ENCODE assay signal across 10 mouse cellular contexts in the genomic region with DNA sequence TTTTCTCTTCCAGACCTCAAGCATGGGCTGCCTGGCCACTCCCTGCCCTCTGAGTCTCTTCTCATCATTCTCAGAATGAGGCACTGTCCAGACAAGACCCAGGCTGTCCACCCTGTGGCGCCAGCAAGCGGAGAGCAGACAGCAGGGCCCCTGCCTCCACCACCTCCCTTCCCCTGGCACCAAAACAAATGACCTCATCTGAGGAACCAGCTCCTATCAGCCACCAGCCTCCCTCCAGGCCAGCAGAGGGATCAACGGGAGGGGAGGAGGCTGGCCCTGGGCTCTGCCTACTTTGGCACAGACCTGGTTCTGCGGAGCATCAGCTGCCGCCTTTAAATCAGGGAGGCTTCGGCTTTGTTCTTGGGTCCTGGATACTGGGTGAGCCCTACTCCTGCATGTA. TPM values are rescaled to one million over a fixed set of nuclear protein-coding genes. Genes with fewer than 3 reads are reported as not detected.
DNase-seq lines count a peak whose midpoint lies in the region; ATAC-seq lines count a peak whose summit lies in the region.
"Had no signal": no experiment of that assay in that cellular context is flagged by ENCODE, and none has a peak within 500 bp of the region (broad histone marks: within the 10 kb centered on the region; RNA-seq: fewer than 3 reads in every experiment).

No protein-coding gene starts in this region.

- ATAC-seq in limb, embryonic 15.5 days (ENCODE audit: insufficient number of reproducible peaks, low FRiP score, low TSS enrichment, low read depth), result 0 out of 2 replicates have a peak, but pooled peaks have one; percentile 14
- ATAC-seq in hindbrain, embryonic 14.5 days (ENCODE audit: low FRiP score), result peak; percentile 55; the same call in 1 of the 2 replicates
- ATAC-seq in liver, embryonic 15.5 days (ENCODE audit: insufficient read depth), result peak; percentile 47
- ATAC-seq in megakaryocyte-erythroid progenitor cell, adult 5-6 weeks (replicated peaks; ENCODE audit: low FRiP score, low TSS enrichment, poor library complexity, severe bottlenecking), result no peak

- no peaks in the 10 kb centered on the region for H3K27me3 ChIP-seq in limb, embryonic 15.5 days
- no peaks in the 10 kb centered on the region for H3K27me3 ChIP-seq in limb, embryonic 10.5 days (ENCODE audit: low read depth, poor library complexity, severe bottlenecking)
- H3K27me3 ChIP-seq in hindbrain, embryonic 14.5 days (ENCODE audit: control insufficient read depth, insufficient read depth, low read length), result no peaks in the 10 kb centered on the region
- H3K27me3 ChIP-seq in liver, embryonic 15.5 days, result peaks cover 25% of the 10 kb centered on the region

- no peaks in the 10 kb centered on the region for H3K9me3 ChIP-seq in limb, embryonic 15.5 days
- H3K9me3 ChIP-seq in limb, embryonic 10.5 days (replicated peaks), result no peaks in the 10 kb centered on the region
- no peaks in the 10 kb centered on the region for H3K9me3 ChIP-seq in hindbrain, embryonic 14.5 days (ENCODE audit: control insufficient read depth, low read length)
- no peaks in the 10 kb centered on the region for H3K9me3 ChIP-seq in liver, embryonic 15.5 days (replicated peaks)

- WGBS in limb, embryonic 15.5 days, result 27% methylated on average over 6 of the region's 6 CpGs
- WGBS in limb, embryonic 10.5 days, result 29% methylated on average over 6 of the region's 6 CpGs
- WGBS in hindbrain, embryonic 14.5 days, result 38% methylated on average over 6 of the region's 6 CpGs
- WGBS in liver, embryonic 15.5 days (ENCODE audit: insufficient replicate concordance), result 34% methylated on average over 6 of the region's 6 CpGs

- no peak overlapping the region for H3K4me3 ChIP-seq in limb, embryonic 15.5 days
- H3K4me3 ChIP-seq in limb, embryonic 10.5 days, result no peak overlapping the region
- H3K4me3 ChIP-seq in hindbrain, embryonic 14.5 days (replicated peaks; ENCODE audit: low read length), result no peak overlapping the region
- no peak overlapping the region for H3K4me3 ChIP-seq in liver, embryonic 15.5 days (replicated peaks)

- H3K4me1 ChIP-seq in limb, embryonic 15.5 days, result no peaks in the 10 kb centered on the region
- H3K4me1 ChIP-seq in limb, embryonic 10.5 days, result peaks cover 6% of the 10 kb centered on the region
- H3K4me1 ChIP-seq in hindbrain, embryonic 14.5 days (replicated peaks; ENCODE audit: control insufficient read depth, insufficient read depth, low read length), result no peaks in the 10 kb centered on the region
- H3K4me1 ChIP-seq in liver, embryonic 15.5 days (replicated peaks), result 0 out of 2 replicates have a peak, but pooled peaks cover 5% of the 10 kb centered on the region

- no peak for DNase-seq in limb, embryonic 10.5 days (ENCODE audit: low spot score)
- DNase-seq in cerebellum, adult 8-10 months, result peak; percentile 88
- DNase-seq in gastrocnemius, postnatal 10 days, result peak; percentile 33
- peak; percentile 38 for DNase-seq in hindbrain, embryonic 14.5 days (ENCODE audit: low spot score)
- peak; percentile 5 for DNase-seq in right cerebral cortex, postnatal 25 days

- H3K27ac ChIP-seq in limb, embryonic 15.5 days, result no peak overlapping the region
- no peak overlapping the region for H3K27ac ChIP-seq in limb, embryonic 10.5 days
- no peak overlapping the region for H3K27ac ChIP-seq in hindbrain, embryonic 14.5 days
- no peak overlapping the region for H3K27ac ChIP-seq in liver, embryonic 15.5 days (replicated peaks)

- H3K36me3 ChIP-seq in limb, embryonic 15.5 days, result no peaks in the 10 kb centered on the region
- H3K36me3 ChIP-seq in limb, embryonic 10.5 days, result no peaks in the 10 kb centered on the region
- H3K36me3 ChIP-seq in hindbrain, embryonic 14.5 days (replicated peaks; ENCODE audit: control insufficient read depth, insufficient read depth), result no peaks in the 10 kb centered on the region
- H3K36me3 ChIP-seq in liver, embryonic 15.5 days (replicated peaks), result no peaks in the 10 kb centered on the region

- no peak overlapping the region for H3K4me2 ChIP-seq in limb, embryonic 15.5 days
- no peak overlapping the region for H3K4me2 ChIP-seq in hindbrain, embryonic 14.5 days (replicated peaks)
- H3K4me2 ChIP-seq in liver, embryonic 15.5 days, result no peak overlapping the region

- H3K9ac ChIP-seq in limb, embryonic 15.5 days, result no peak overlapping the region
- no peak overlapping the region for H3K9ac ChIP-seq in hindbrain, embryonic 14.5 days
- H3K9ac ChIP-seq in liver, embryonic 15.5 days, result no peak overlapping the region

RNA-seq across cellular contexts. Expression of a gene that starts 5.0 kb away (rescaled TPM):
- not detected in 2 replicates for polyA plus RNA-seq in limb, embryonic 15.5 days (2015; fragmentation: Nextera tagmentation; extraction: Ambion mirVana)
- not detected in 2 replicates for polyA plus RNA-seq in limb, embryonic 10.5 days (2016; fragmentation: Nextera tagmentation; extraction: Ambion mirVana)
- not detected for total RNA-seq in gastrocnemius, postnatal 10 days (2021)
- not detected in 2 replicates for polyA plus RNA-seq in hindbrain, embryonic 14.5 days (2014; fragmentation: Nextera tagmentation; extraction: Ambion mirVana)
- polyA plus RNA-seq in liver, embryonic 15.5 days (2015; fragmentation: Nextera tagmentation; extraction: Ambion mirVana), result not detected in 2 replicates
- not detected in 2 replicates for total RNA-seq in megakaryocyte-erythroid progenitor cell, adult 5-6 weeks (2014; fragmentation: Nextera tagmentation)
- total RNA-seq in megakaryocyte-erythroid progenitor cell, adult 5-6 weeks (2017), result not detected in 2 replicates
- total RNA-seq: MEL had no signal
- polyA plus RNA-seq: spleen, adult 2 months had no signal

RNA-seq across cellular contexts. Expression of a gene that starts 7.9 kb away (rescaled TPM):
- 0.47 TPM in 1 of 2 replicates, not detected in the other for polyA plus RNA-seq in limb, embryonic 15.5 days (2015; fragmentation: Nextera tagmentation; extraction: Ambion mirVana)
- polyA plus RNA-seq in limb, embryonic 10.5 days (2016; fragmentation: Nextera tagmentation; extraction: Ambion mirVana), result not detected in 2 replicates
- total RNA-seq in gastrocnemius, postnatal 10 days (2021), result not detected
- 0.13 TPM in 1 of 2 replicates, not detected in the other for polyA plus RNA-seq in hindbrain, embryonic 14.5 days (2014; fragmentation: Nextera tagmentation; extraction: Ambion mirVana)
- not detected in 2 replicates for polyA plus RNA-seq in liver, embryonic 15.5 days (2015; fragmentation: Nextera tagmentation; extraction: Ambion mirVana)
- not detected in 2 replicates for total RNA-seq in megakaryocyte-erythroid progenitor cell, adult 5-6 weeks (2014; fragmentation: Nextera tagmentation)
- total RNA-seq in megakaryocyte-erythroid progenitor cell, adult 5-6 weeks (2017), result 1.1 TPM in 1 of 2 replicates, not detected in the other
- total RNA-seq: MEL had no signal

RNA-seq across cellular contexts. Expression of a gene that starts 43.2 kb away (rescaled TPM):
- polyA plus RNA-seq in limb, embryonic 15.5 days (2015; fragmentation: Nextera tagmentation; extraction: Ambion mirVana), result not detected in 2 replicates
- polyA plus RNA-seq in limb, embryonic 10.5 days (2016; fragmentation: Nextera tagmentation; extraction: Ambion mirVana), result not detected in 2 replicates
- total RNA-seq in gastrocnemius, postnatal 10 days (2021), result not detected
- not detected in 2 replicates for polyA plus RNA-seq in hindbrain, embryonic 14.5 days (2014; fragmentation: Nextera tagmentation; extraction: Ambion mirVana)
- not detected in 2 replicates for polyA plus RNA-seq in liver, embryonic 15.5 days (2015; fragmentation: Nextera tagmentation; extraction: Ambion mirVana)
- total RNA-seq in megakaryocyte-erythroid progenitor cell, adult 5-6 weeks (2014; fragmentation: Nextera tagmentation), result not detected in 2 replicates
- total RNA-seq in megakaryocyte-erythroid progenitor cell, adult 5-6 weeks (2017), result not detected in 2 replicates
- total RNA-seq: MEL had no signal
- polyA plus RNA-seq: spleen, adult 2 months had no signal

RNA-seq across cellular contexts. Expression of a gene that starts 56.9 kb away (rescaled TPM):
- not detected in 2 replicates for polyA plus RNA-seq in limb, embryonic 15.5 days (2015; fragmentation: Nextera tagmentation; extraction: Ambion mirVana)
- polyA plus RNA-seq in limb, embryonic 10.5 days (2016; fragmentation: Nextera tagmentation; extraction: Ambion mirVana), result not detected in 2 replicates
- not detected for total RNA-seq in gastrocnemius, postnatal 10 days (2021)
- not detected in 2 replicates for polyA plus RNA-seq in hindbrain, embryonic 14.5 days (2014; fragmentation: Nextera tagmentation; extraction: Ambion mirVana)
- polyA plus RNA-seq in liver, embryonic 15.5 days (2015; fragmentation: Nextera tagmentation; extraction: Ambion mirVana), result not detected in 2 replicates
- not detected in 2 replicates for total RNA-seq in megakaryocyte-erythroid progenitor cell, adult 5-6 weeks (2014; fragmentation: Nextera tagmentation)
- total RNA-seq in megakaryocyte-erythroid progenitor cell, adult 5-6 weeks (2017), result not detected in 2 replicates
- total RNA-seq: MEL had no signal
- polyA plus RNA-seq: spleen, adult 2 months had no signal
